Mouse (Mus musculus): Measurements from ENCODE around the gene Shb.
"Not testable (repeated sequence)": the region's sequence is repeated elsewhere in the genome, so short reads cannot be mapped to it uniquely, and the experiment has no call there.

DNA sequence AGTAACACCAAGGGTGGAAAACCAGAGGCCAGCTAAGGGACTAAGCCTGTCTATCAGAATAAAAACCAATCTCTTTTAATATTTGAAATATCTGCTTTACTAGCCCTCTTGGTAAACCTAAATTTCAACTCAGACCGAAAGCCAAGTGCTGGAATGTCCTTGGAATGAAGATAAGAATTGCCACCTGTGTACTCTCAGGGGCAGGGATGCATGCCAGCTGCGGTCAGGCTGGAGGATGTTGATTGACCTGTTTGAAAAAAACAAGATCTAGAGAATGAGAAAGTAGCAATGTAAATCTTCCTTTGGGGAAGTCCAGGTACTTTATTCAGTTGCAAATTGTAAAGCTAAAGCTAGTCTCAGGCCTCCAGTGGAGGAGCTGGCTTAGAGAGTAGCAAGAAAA is 150.1 kb downstream of the Shb start:
- TF ChIP-seq CTCF, EP300 (IDR thresholded peaks at IDR 0.05; ENCODE audit: low read depth): not testable (repeated sequence)
